Mouse (Mus musculus) central nervous system, embryonic 11.5 days (tissue): Measurements from ENCODE around the gene Siah3. TPM values are rescaled to one million over a fixed set of nuclear protein-coding genes. Genes with fewer than 3 reads are reported as not detected.

Experiments
- polyA plus RNA-seq: library from polyadenylated mRNA; depleted of rRNA; stranded (reverse); fragments of >200 nt; gene quantifications from 2 replicates; pipeline ENCODE4 v1.2.3, GENCODE M21; 2012; rRNA removed

The Siah3 gene
- 2.1 and 2.8 TPM in 2 replicates for polyA plus RNA-seq

GRCm38 (mm10) chr14:75455743-75456421 lies at the start of gene Siah3:
Siah3 (plus strand) TSS chr14:75455982.

Other genes with a start within 250 kb of the Siah3 start
- 1.6 and 3.6 TPM in 2 replicates for gene Cpb2, start 213.7 kb upstream of the Siah3 start, polyA plus RNA-seq
- 33.1 and 47.9 TPM in 2 replicates for gene Zc3h13, start 171.6 kb upstream of the Siah3 start, polyA plus RNA-seq
- gene Spert, start 137.1 kb downstream of the Siah3 start, polyA plus RNA-seq: not detected in 2 replicates
- gene Erich6b, start 186.3 kb downstream of the Siah3 start, polyA plus RNA-seq: not detected in 2 replicates